In genomic region chr4:100707125-100707524, GRCm38 (mm10) we compare ENCODE assay signal across 19 mouse cellular contexts.
DNase-seq lines count a peak whose midpoint lies in the region; ATAC-seq and TF ChIP-seq lines count a peak whose summit lies in the region.
"Had no signal": no experiment of that assay in that cellular context is flagged by ENCODE, and none has a peak within 500 bp of the region (broad histone marks: within the 10 kb centered on the region; RNA-seq: fewer than 3 reads in every experiment).

No protein-coding gene starts in this region.

- no peak overlapping the region for H3K27ac ChIP-seq in forebrain, embryonic 14.5 days (ENCODE audit: low read depth, low read length)
- no peak overlapping the region for H3K27ac ChIP-seq in forebrain, embryonic 10.5 days
- H3K27ac ChIP-seq in layer of hippocampus, adult 2 months = peak overlapping the region; percentile 75
- no peak overlapping the region for H3K27ac ChIP-seq in forebrain, embryonic 16.5 days (ENCODE audit: low read length)
- H3K27ac ChIP-seq: heart, adult 2 months; limb, embryonic 13.5 days; liver, embryonic 15.5 days had no signal

- no peak for TF ChIP-seq CTCF in layer of hippocampus, adult 2 months (conservative IDR thresholded peaks at IDR 0.05)
- TF ChIP-seq CTCF in lung, adult 2 months (IDR thresholded peaks at IDR 0.05; ENCODE audit: insufficient read depth, low read length) = no peak

- peak overlapping the region; percentile 26 for H3K4me2 ChIP-seq in forebrain, embryonic 14.5 days (ENCODE audit: low read length)
- H3K4me2 ChIP-seq in forebrain, embryonic 16.5 days (ENCODE audit: low read length) = peak overlapping the region; percentile 40
- H3K4me2 ChIP-seq: limb, embryonic 13.5 days; liver, embryonic 15.5 days had no signal

- no peaks in the 10 kb centered on the region for H3K36me3 ChIP-seq in forebrain, embryonic 14.5 days (ENCODE audit: control insufficient read depth, insufficient read depth, low read length)
- H3K36me3 ChIP-seq in forebrain, embryonic 10.5 days (replicated peaks) = no peaks in the 10 kb centered on the region
- no peaks in the 10 kb centered on the region for H3K36me3 ChIP-seq in forebrain, embryonic 16.5 days (ENCODE audit: control insufficient read depth, insufficient read depth)
- H3K36me3 ChIP-seq: G1E; limb, embryonic 13.5 days; liver, embryonic 15.5 days had no signal

- H3K9me3 ChIP-seq in forebrain, embryonic 14.5 days (replicated peaks; ENCODE audit: control insufficient read depth, low read length) = no peaks in the 10 kb centered on the region
- no peaks in the 10 kb centered on the region for H3K9me3 ChIP-seq in forebrain, embryonic 10.5 days
- no peaks in the 10 kb centered on the region for H3K9me3 ChIP-seq in forebrain, embryonic 16.5 days (ENCODE audit: control insufficient read depth, low read length)
- H3K9me3 ChIP-seq: G1E; limb, embryonic 13.5 days; liver, embryonic 15.5 days had no signal

- no peak for TF ChIP-seq POLR2A in lung, adult 2 months (IDR thresholded peaks at IDR 0.05; ENCODE audit: borderline replicate concordance, extremely low read depth, low read depth, low read length)

- DNase-seq in forebrain, embryonic 14.5 days (ENCODE audit: low spot score) = peak; percentile 15
- no peak for DNase-seq in forebrain, embryonic 10.5 days (ENCODE audit: extremely low spot score, low spot score)
- no peak for DNase-seq in layer of hippocampus, adult 2 months (ENCODE audit: low spot score in 2 of 2)
- no peak for DNase-seq in layer of hippocampus, adult 9-11 months
- DNase-seq in lung, postnatal 4 days = peak; percentile 9 to 41
- DNase-seq in lung, adult 2 months = no peak
- no peak for DNase-seq in right cerebral cortex, postnatal 10 days (ENCODE audit: low spot score in 2 of 2)
- DNase-seq: adrenal gland, postnatal 14 days; cerebellum, adult 9-11 months; gastrocnemius, postnatal 25 days; heart, adult 2 months; heart, postnatal 4 days; kidney, postnatal 36 days had no signal

- H3K9ac ChIP-seq in forebrain, embryonic 14.5 days (ENCODE audit: low read length) = peak overlapping the region; percentile 26; the same call in 1 of the 2 replicates
- H3K9ac ChIP-seq in forebrain, embryonic 16.5 days (replicated peaks; ENCODE audit: low read depth, low read length) = 0 out of 2 replicates have a peak overlapping the region, but pooled peaks have one; percentile 3
- H3K9ac ChIP-seq: limb, embryonic 13.5 days; liver, embryonic 15.5 days had no signal

- no peaks in the 10 kb centered on the region for H3K27me3 ChIP-seq in forebrain, embryonic 14.5 days (replicated peaks; ENCODE audit: control insufficient read depth, insufficient read depth, low read length)
- no peaks in the 10 kb centered on the region for H3K27me3 ChIP-seq in forebrain, embryonic 10.5 days (ENCODE audit: poor library complexity, severe bottlenecking)
- no peaks in the 10 kb centered on the region for H3K27me3 ChIP-seq in forebrain, embryonic 16.5 days (replicated peaks; ENCODE audit: control insufficient read depth, insufficient read depth, low read length)
- H3K27me3 ChIP-seq: limb, embryonic 13.5 days; liver, embryonic 15.5 days had no signal

- ATAC-seq in forebrain, embryonic 14.5 days = no peak
- no peak for ATAC-seq in forebrain, embryonic 16.5 days
- ATAC-seq: intestine, embryonic 16.5 days had no signal

- 22% methylated on average over 6 of the region's 6 CpGs for WGBS in forebrain, embryonic 14.5 days
- 78% methylated on average over 6 of the region's 6 CpGs for WGBS in forebrain, embryonic 10.5 days
- WGBS in lung, adult 2 months = 52% methylated on average over 6 of the region's 6 CpGs
- 25% methylated on average over 6 of the region's 6 CpGs for WGBS in forebrain, embryonic 16.5 days

- H3K4me1 ChIP-seq in forebrain, embryonic 14.5 days (ENCODE audit: control insufficient read depth, insufficient read depth, low read length) = peaks cover 3% of the 10 kb centered on the region; the same call in 1 of the 2 replicates
- peaks cover 19% of the 10 kb centered on the region for H3K4me1 ChIP-seq in forebrain, embryonic 10.5 days
- no peaks in the 10 kb centered on the region for H3K4me1 ChIP-seq in lung, adult 2 months (ENCODE audit: control insufficient read depth, insufficient read depth, low read length)
- peaks cover 12% of the 10 kb centered on the region for H3K4me1 ChIP-seq in forebrain, embryonic 16.5 days (replicated peaks; ENCODE audit: control insufficient read depth, insufficient read depth, low read length)
- H3K4me1 ChIP-seq: liver, embryonic 15.5 days had no signal

- H3K4me3 ChIP-seq in forebrain, embryonic 14.5 days (ENCODE audit: low read depth, low read length) = no peak overlapping the region
- H3K4me3 ChIP-seq in forebrain, embryonic 10.5 days = no peak overlapping the region
- peak overlapping the region; percentile 39; the same call in 1 of the 2 replicates for H3K4me3 ChIP-seq in layer of hippocampus, adult 2 months
- no peak overlapping the region for H3K4me3 ChIP-seq in lung, adult 2 months (replicated peaks; ENCODE audit: extremely low read depth, low read depth, low read length)
- H3K4me3 ChIP-seq in forebrain, embryonic 16.5 days (replicated peaks; ENCODE audit: low read length) = peak overlapping the region; percentile 19
- H3K4me3 ChIP-seq: erythroblast, embryonic 14.5 days; heart, adult 2 months; limb, embryonic 13.5 days; liver, embryonic 15.5 days had no signal

Comparison
In these comparisons a context has a peak if more than half of its experiments do, and no peak if none do; other contexts are left out.
1. DNase-seq: peak in forebrain, embryonic 14.5 days (single experiment) and lung, postnatal 4 days (2 of 2); none in forebrain, embryonic 10.5 days (single experiment), layer of hippocampus, adult 2 months (0 of 2), layer of hippocampus, adult 9-11 months (single experiment), lung, adult 2 months (single experiment) and right cerebral cortex, postnatal 10 days (0 of 2).
2. H3K4me3 ChIP-seq: peak in layer of hippocampus, adult 2 months (single experiment) and forebrain, embryonic 16.5 days (single experiment); none in forebrain, embryonic 14.5 days (single experiment), forebrain, embryonic 10.5 days (single experiment) and lung, adult 2 months (single experiment).